Mouse (Mus musculus) cerebellum, adult 2 months (tissue): ENCODE results near the gene Tube1.

Experiments
- CTCF ChIP-seq: fragments of 200-500 bp; IDR thresholded peaks from 2 replicates; pipeline ENCODE4 v1.5.1; 2011; ENCODE audit warnings: low read depth, mild to moderate bottlenecking, control low read depth, low read length, moderate library complexity, borderline replicate concordance; ENCODE audit not compliant: insufficient read depth
- POLR2A ChIP-seq: fragments of 200-500 bp; IDR thresholded peaks from 2 replicates; pipeline ENCODE4 v1.6.1; 2011; ENCODE audit warnings: low read length, control low read depth, borderline replicate concordance; ENCODE audit not compliant: insufficient read depth

DNA sequence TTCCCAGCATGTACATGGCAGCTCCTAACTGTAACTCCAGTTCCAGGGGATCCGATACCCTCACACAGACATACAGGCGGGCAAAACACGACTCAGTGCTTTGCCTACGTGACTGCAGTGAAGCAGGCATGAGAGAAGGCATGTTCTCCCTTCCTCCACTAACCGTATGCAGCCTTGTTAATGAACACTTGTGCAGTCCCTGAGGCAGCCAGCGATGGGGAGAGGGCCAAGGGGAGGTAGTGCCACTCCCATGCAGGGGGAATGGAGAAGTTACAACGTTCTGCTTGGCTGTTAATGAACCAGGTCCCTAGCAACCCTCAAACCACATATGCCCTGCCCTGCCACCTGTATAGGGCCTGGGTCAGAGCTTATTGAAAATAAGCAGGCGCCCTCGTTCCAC lies 35.9 kb downstream of the Tube1 start:
- TF ChIP-seq POLR2A = no peak
- TF ChIP-seq CTCF = no peak
